Mouse (Mus musculus) lung, postnatal 0 days (tissue): Measurements from ENCODE around the gene Eps8.

Experiments
- CTCF ChIP-seq: IDR thresholded peaks from 2 replicates; pipeline ENCODE4 v1.5.1; 2016; ENCODE audit warnings: antibody characterized with exemption, mild to moderate bottlenecking
- EP300 ChIP-seq: IDR thresholded peaks from 2 replicates; pipeline ENCODE4 v1.6.1; 2016; ENCODE audit warnings: antibody characterized with exemption, mild to moderate bottlenecking, control low read depth

DNA sequence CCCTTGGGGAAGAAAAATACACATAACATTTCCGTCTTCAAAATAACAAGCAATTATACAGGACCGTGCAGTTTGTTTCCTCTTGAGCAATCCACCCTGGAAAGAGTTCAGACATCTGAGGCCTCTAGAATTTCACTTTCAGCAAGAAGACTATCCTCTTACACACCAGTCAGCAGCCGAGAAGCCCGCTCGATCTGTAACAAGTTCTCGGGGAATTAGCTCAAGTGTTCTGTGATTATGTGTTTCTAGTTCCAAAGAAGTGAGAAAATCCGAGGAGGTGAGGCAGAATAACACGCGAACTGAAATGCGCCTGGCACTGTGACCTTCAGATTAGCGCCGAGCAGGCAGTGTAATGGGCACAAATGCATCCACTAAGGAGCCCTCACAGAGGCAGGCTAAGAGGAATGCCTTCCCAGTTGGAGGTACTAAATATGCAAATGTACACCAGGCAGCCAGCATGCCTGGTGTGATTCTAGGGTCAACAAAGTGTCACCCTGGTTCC, 94.3 kb downstream of the Eps8 start:
- TF ChIP-seq EP300 (0 out of 2 replicates have a peak, but pooled peaks have one; percentile 23), CTCF (no peak)
